Mouse (Mus musculus) thymus, adult 2 months (tissue): ENCODE results near the gene Pltp. TPM values are rescaled to one million over a fixed set of nuclear protein-coding genes. Genes with fewer than 3 reads are reported as not detected.

ENCODE experiments used
- DNase-seq: peaks from one replicate; pipeline ENCODE4 v3.0.0; 2021
- H3K27ac ChIP-seq: fragments of 200-500 bp; 2 replicates; pipeline ENCODE4 v1.5.1; 2012; ENCODE audit warnings: low read length, control low read depth; ENCODE audit not compliant: control insufficient read depth, insufficient read depth
- H3K27me3 ChIP-seq: fragments of 200-500 bp; 2 replicates; pipeline ENCODE4 v1.6.1; 2012; ENCODE audit warnings: mild to moderate bottlenecking, low read length, moderate library complexity, mixed read lengths; ENCODE audit not compliant: control insufficient read depth, insufficient read depth
- H3K36me3 ChIP-seq: fragments of 200-500 bp; 2 replicates; pipeline ENCODE4 v1.6.1; 2012; ENCODE audit warnings: mild to moderate bottlenecking, low read length, moderate library complexity; ENCODE audit not compliant: control insufficient read depth, insufficient read depth
- H3K4me1 ChIP-seq: fragments of 200-500 bp; replicated peaks from 2 replicates; pipeline ENCODE4 v1.6.1; 2012; ENCODE audit warnings: low read length; ENCODE audit not compliant: control insufficient read depth, insufficient read depth
- H3K4me3 ChIP-seq: fragments of 200-500 bp; 2 replicates; pipeline ENCODE4 v1.5.1; 2012; ENCODE audit warnings: mild to moderate bottlenecking, low read length, control low read depth, moderate library complexity; ENCODE audit not compliant: control insufficient read depth, insufficient read depth
- CTCF ChIP-seq: fragments of 200-500 bp; IDR thresholded peaks from 2 replicates; pipeline ENCODE4 v1.5.1; 2012; ENCODE audit warnings: mild to moderate bottlenecking, control low read depth, low read length, moderate library complexity, borderline replicate concordance; ENCODE audit not compliant: control insufficient read depth, poor library complexity, insufficient read depth; ENCODE audit errors: extremely low read depth
- POLR2A ChIP-seq: fragments of 200-500 bp; IDR thresholded peaks from 2 replicates; pipeline ENCODE4 v1.6.1; 2012; ENCODE audit warnings: mild to moderate bottlenecking, low read length, control low read depth, moderate library complexity; ENCODE audit not compliant: control insufficient read depth, poor library complexity, insufficient read depth; ENCODE audit errors: extremely low read depth
- WGBS: fragments of 180-500 bp; shearing (Covaris S2); methylation state at CpG from one replicate; pipeline ENCODE4 v1.1.7; 2018; 5-methylcytosine and 5-hydroxymethylcytosine counted together
- polyA plus RNA-seq: library from polyadenylated mRNA; depleted of rRNA; stranded (reverse); fragments of >200 nt; gene quantifications from 2 replicates; pipeline ENCODE4 v1.2.3, GENCODE M21; 2012

Gene Pltp
- polyA plus RNA-seq, 1 experiment = 263 TPM

DNA sequence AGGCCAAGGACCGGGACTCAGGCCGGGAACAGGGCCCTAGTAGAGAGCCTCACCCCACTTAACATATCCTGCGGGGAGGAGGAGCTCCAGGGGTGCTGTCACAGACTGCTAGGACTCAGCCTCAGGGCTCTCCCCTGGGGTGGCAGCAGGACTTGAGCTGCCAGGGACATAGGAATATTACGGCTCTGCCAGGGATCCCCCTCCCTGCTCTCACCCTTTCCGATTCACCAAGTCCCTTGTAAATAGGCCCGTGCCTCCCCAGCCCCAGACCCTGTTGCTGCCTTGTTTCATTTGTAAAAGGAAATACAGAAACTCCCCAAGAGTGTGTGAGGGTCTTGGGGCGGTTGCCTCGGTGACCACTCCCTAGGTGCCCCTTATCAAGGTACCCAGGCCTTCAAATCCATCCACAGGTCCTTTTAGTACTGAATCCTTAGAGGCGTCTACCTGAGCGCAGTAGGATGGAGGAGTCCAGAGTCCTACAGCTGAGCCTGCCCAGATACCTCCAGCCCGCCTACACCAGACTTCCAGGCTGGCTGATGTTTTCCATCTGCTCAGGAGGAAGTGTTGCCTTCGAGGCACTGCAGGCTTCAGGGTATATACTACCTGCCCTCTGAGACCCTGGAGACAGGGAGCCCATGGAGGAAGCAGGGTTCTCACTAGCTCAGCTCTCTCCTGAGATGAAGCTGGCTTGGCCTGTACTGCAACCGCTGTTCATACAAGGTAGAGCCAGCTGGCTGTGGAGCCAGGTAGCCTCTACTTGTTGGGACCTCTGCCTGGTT is 33.7 kb upstream of the Pltp start:
- no peaks in the 10 kb centered on the region for H3K4me1 ChIP-seq
- 92% methylated on average over 13 of the region's 13 CpGs for WGBS
- H3K27me3 ChIP-seq = no peaks in the 10 kb centered on the region
- no peak for TF ChIP-seq CTCF
- no peak for TF ChIP-seq POLR2A
- H3K27ac ChIP-seq = no peak overlapping the region
- H3K36me3 ChIP-seq = peaks cover 89% of the 10 kb centered on the region
- DNase-seq = no peak
- no peak overlapping the region for H3K4me3 ChIP-seq

DNA sequence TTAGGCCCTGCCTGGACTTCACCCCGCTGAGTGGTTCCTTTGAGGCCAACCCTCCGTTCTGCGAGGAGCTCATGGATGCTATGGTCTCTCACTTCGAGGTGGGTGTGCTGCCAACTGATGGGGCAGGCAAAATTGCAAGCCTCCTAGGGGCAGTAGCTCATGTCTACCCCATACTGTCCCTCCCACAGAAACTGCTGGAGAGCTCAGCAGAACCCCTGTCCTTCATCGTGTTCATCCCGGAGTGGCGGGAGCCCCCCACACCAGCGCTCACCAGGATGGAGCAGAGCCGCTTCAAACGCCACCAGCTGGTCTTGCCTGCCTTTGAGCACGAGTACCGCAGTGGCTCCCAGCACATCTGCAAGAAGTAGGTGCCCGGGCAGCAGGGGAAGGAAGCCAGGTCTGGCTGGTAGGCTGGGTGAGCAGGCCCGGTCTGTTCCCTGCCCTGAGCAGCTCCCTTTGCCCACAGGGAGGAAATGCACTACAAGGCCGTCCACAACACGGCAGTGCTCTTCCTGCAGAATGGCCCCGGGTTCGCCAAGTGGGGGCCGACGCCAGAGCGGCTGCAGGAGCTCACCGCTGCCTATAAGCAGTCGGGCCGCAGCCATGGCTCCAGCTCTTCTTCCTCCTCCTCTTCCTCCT is 33.0 kb upstream of the Pltp start:
- peaks cover 89% of the 10 kb centered on the region for H3K36me3 ChIP-seq
- no peaks in the 10 kb centered on the region for H3K4me1 ChIP-seq
- 94% methylated on average over 24 of the region's 24 CpGs for WGBS

DNA sequence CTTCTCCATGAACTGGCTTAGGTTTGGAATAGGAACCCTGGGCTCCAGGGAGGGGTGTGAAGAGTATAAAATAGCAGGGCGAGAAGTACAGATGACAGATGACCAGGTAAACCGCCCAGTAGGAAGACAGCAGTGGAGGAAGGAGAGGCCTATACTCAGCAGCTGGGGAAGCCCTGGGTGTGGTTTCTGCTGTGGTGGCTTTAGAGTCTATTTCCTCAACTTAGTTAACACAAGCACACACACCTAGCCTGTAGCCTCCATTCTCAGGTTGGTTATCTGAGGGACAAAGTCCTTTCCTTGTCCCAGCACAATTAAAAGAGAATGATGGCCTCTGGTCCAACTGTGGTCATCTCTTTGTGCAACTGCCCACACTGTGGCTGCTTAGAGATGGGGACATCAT is 32.4 kb upstream of the Pltp start:
- Histone ChIP-seq H3K4me1 (no peaks in the 10 kb centered on the region), H3K36me3 (peaks cover 90% of the 10 kb centered on the region), H3K4me3 (no peak overlapping the region), H3K27ac (no peak overlapping the region), H3K27me3 (no peaks in the 10 kb centered on the region)
- TF ChIP-seq CTCF (no peak), POLR2A (no peak)
- DNase-seq = no peak
- 65% methylated on average over 2 of the region's 2 CpGs for WGBS

More for the DNA sequence above, 33.0 kb upstream of the Pltp start:
- no peak for DNase-seq
- Histone ChIP-seq H3K27me3 (no peaks in the 10 kb centered on the region), H3K27ac (no peak overlapping the region), H3K4me3 (no peak overlapping the region)
- TF ChIP-seq POLR2A (no peak), CTCF (no peak)

DNA sequence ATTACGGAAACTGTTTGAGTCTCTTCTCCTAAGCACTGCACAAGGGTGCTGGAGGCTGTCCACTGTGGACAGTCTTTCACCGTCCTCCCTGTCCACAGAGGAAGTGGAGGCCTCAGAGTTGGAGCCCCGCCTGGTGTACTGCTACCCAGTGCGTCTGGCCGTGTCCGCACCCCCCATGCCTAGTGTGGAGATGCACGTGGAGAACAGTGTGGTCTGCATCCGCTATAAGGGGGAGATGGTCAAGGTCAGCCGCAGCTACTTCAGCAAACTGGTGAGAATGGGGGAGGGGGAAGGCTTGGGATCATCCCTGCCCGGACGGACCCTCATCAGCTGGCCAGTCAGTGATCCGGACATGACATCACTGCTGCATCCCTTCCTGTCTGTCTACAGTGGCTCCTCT is 31.5 kb upstream of the Pltp start:
- no peak overlapping the region for H3K4me3 ChIP-seq
- no peak for DNase-seq
- TF ChIP-seq POLR2A (no peak), CTCF (no peak)
- H3K36me3 ChIP-seq = peaks cover 95% of the 10 kb centered on the region
- H3K27ac ChIP-seq = no peak overlapping the region
- no peaks in the 10 kb centered on the region for H3K27me3 ChIP-seq
- no peaks in the 10 kb centered on the region for H3K4me1 ChIP-seq
- WGBS = 95% methylated on average over 12 of the region's 12 CpGs

DNA sequence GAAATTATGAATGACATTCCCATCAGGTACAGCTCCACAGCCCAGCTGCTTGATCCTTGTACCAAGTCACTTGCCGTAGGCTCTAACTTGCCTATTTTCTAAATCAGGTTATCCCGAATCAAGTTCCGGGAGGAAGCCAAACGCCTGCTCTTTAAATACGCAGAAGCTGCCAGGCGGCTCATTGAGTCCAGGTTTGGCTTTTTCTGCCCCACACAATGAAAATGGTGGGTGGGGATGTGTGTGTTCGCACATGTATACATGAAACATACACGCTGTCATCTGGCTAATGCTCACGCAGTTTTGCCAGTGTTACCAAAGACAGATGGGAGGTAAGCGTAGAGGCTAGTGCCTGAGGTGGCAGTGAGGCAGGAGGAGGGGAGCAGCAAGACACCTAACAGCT is 29.1 kb upstream of the Pltp start:
- Histone ChIP-seq H3K4me1 (no peaks in the 10 kb centered on the region), H3K4me3 (no peak overlapping the region), H3K27me3 (no peaks in the 10 kb centered on the region), H3K36me3 (peaks cover 81% of the 10 kb centered on the region), H3K27ac (no peak overlapping the region)
- no peak for DNase-seq
- TF ChIP-seq POLR2A (no peak), CTCF (no peak)
- WGBS = 98% methylated on average over 10 of the region's 10 CpGs

DNA sequence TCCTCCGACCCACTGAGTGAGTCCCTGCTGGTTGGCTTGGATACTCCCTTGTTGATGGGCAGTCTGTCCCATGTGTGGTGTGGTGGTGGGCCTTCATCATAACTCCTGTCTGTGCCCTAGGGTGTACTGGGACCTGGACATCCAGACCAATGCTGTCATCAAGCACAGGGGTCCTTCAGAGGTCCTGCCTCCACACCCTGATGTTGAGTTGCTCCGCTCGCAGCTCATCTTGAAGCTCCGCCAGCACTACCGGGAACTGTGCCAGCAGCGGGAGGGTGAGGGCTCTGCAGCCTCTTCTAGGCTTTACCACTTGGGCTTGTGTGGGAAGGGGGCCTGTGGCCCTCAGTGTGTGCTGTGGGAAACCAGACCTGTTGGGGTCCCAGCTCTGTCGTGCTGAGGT is 28.3 kb upstream of the Pltp start:
- Histone ChIP-seq H3K4me3 (no peak overlapping the region), H3K4me1 (peaks cover 3% of the 10 kb centered on the region; the same call in 1 of the 2 replicates), H3K27me3 (no peaks in the 10 kb centered on the region), H3K36me3 (peaks cover 72% of the 10 kb centered on the region), H3K27ac (no peak overlapping the region)
- DNase-seq = no peak
- 85% methylated on average over 7 of the region's 7 CpGs for WGBS
- TF ChIP-seq CTCF (no peak), POLR2A (no peak)

DNA sequence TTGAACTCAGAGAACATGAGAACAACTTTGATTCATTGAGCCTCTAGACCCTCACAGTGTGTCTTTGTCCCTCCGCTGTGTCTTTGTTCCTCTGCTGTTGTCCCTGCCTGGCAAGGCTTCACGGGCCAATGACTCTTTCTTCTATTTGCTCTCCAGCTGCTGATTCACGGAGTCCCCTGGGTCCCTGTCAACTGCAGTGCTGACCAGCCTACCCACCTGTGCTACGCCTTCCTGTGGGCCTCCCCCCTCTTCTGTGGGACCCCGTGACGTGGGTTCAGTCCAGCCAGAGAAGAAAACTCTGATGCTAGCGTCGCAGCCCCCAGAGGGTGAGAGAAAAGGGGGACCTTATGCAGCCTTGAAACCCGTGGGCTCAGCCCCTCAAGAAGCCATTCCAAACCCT is 25.1 kb upstream of the Pltp start:
- Histone ChIP-seq H3K4me1 (peaks cover 12% of the 10 kb centered on the region), H3K4me3 (no peak overlapping the region), H3K27me3 (no peaks in the 10 kb centered on the region), H3K27ac (no peak overlapping the region), H3K36me3 (peaks cover 41% of the 10 kb centered on the region)
- TF ChIP-seq CTCF (no peak), POLR2A (no peak)
- no peak for DNase-seq
- 95% methylated on average over 9 of the region's 9 CpGs for WGBS
